Mouse (Mus musculus) liver, embryonic 14.5 days (tissue): Measurements from ENCODE around the gene Cyp4v3. TPM values are rescaled to one million over a fixed set of nuclear protein-coding genes. Genes with fewer than 3 reads are reported as not detected.
"Not testable (repeated sequence)": the region's sequence is repeated elsewhere in the genome, so short reads cannot be mapped to it uniquely, and the experiment has no call there.

Experiments used
- ATAC-seq: fragments of 200-750 bp; cut with Nextera tagmentation; 2 replicates; pipeline ENCODE4 v1.8.0; 2017; ENCODE audit warnings: moderate number of reproducible peaks, mild to moderate bottlenecking, moderate library complexity; ENCODE audit not compliant: insufficient read depth
- DNase-seq, 3 experiments: peaks; one replicate each; pipeline ENCODE4 v3.0.0-alpha.2; 2012 to 2013; ENCODE audit warnings: low read depth in 3 of 3, low spot score in 3 of 3
- H3K27ac ChIP-seq: fragments of 300-500 bp; sonication (generic); 2 replicates; pipeline ENCODE4 v1.5.1; 2014; ENCODE audit warnings: moderate library complexity, mild to moderate bottlenecking, control low read depth, inconsistent platforms
- H3K27me3 ChIP-seq: fragments of 300-500 bp; sonication (generic); 2 replicates; pipeline ENCODE4 v1.6.1; 2014; ENCODE audit warnings: mild to moderate bottlenecking, low read length, moderate library complexity; ENCODE audit not compliant: control insufficient read depth, insufficient read depth
- H3K36me3 ChIP-seq: fragments of 300-500 bp; sonication (generic); replicated peaks from 2 replicates; pipeline ENCODE4 v1.6.1; 2014; ENCODE audit warnings: low read depth; ENCODE audit not compliant: control insufficient read depth, insufficient read depth
- H3K4me1 ChIP-seq, 2 experiments: fragments of 200-500 bp in 1 of 2; fragments of 300-500 bp in 1 of 2; sonication (generic) in 1 of 2; replicated peaks; 2 replicates each; pipeline ENCODE4 v1.6.1; 2012 to 2014; ENCODE audit warnings: antibody characterized with exemption in 1 of 2, inconsistent platforms in 1 of 2, low read length in 1 of 2; ENCODE audit not compliant: control insufficient read depth in 2 of 2, insufficient read depth in 2 of 2
- H3K4me2 ChIP-seq: fragments of 300-500 bp; sonication (generic); 2 replicates; pipeline ENCODE4 v1.6.1; 2014; ENCODE audit warnings: low read depth, mild to moderate bottlenecking, control low read depth, moderate library complexity
- H3K4me3 ChIP-seq, 2 experiments: fragments of 200-500 bp in 1 of 2; fragments of 300-500 bp in 1 of 2; sonication (generic) in 1 of 2; 2 replicates each; pipeline ENCODE4 v1.5.1; 2012 to 2014; ENCODE audit warnings: low read depth in 2 of 2, low read length in 2 of 2, mild to moderate bottlenecking in 2 of 2, control low read depth in 1 of 2, inconsistent platforms in 1 of 2, moderate library complexity in 1 of 2; ENCODE audit not compliant: insufficient read depth in 1 of 2
- H3K9ac ChIP-seq: fragments of 300-500 bp; sonication (generic); replicated peaks from 2 replicates; pipeline ENCODE4 v1.6.1; 2014; ENCODE audit warnings: mild to moderate bottlenecking, control low read depth, moderate library complexity
- H3K9me3 ChIP-seq: fragments of 300-500 bp; sonication (generic); 2 replicates; pipeline ENCODE4 v1.6.1; 2016; ENCODE audit warnings: low read length, mixed read lengths; ENCODE audit not compliant: control insufficient read depth
- CTCF ChIP-seq: IDR thresholded peaks from 2 replicates; pipeline ENCODE4 v1.5.1; 2016; ENCODE audit warnings: antibody characterized with exemption, low read depth, control low read depth
- EP300 ChIP-seq: IDR thresholded peaks from 2 replicates; pipeline ENCODE4 v1.6.1; 2016; ENCODE audit warnings: antibody characterized with exemption, low read depth
- WGBS: fragments of 180-500 bp; shearing (Covaris S2); extraction: QIAGEN DNeasy Blood & Tissue Kit; methylation state at CpG from one replicate; pipeline ENCODE4 v1.1.7; 2014; ENCODE audit not compliant: insufficient replicate concordance; 5-methylcytosine and 5-hydroxymethylcytosine counted together
- polyA plus RNA-seq, 2 experiments: library from polyadenylated mRNA; depleted of rRNA in 1 of 2; stranded (reverse) in 1 of 2; unstranded in 1 of 2; fragments of >200 nt; fragmentation: Nextera tagmentation in 1 of 2; extraction: Ambion mirVana in 1 of 2; gene quantifications; 2 replicates each; pipeline versions ENCODE4 v1.2.1 to v1.2.3; 2012 to 2014

Gene Cyp4v3
- polyA plus RNA-seq, 2 experiments, result 2.3 to 5.4 TPM

DNA sequence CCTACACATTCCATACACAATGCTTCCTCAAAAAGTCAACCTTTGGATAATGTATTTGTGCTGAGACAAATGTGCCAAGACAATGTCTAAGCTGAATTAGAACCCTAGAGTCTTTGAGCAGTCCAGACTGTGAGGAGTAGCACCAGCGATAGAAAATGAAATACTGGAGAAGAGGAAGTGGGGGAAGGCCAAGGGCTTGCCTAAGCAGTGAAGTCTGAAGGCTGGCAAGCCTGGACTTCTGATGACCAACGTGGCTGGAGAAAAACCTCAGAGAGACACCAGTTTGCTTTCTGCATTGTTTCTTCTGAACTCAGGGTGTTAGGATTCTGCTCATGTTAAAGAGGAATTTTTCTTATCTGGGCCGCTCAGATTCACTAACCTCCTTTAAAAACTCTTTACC, 2.2 kb downstream of the Cyp4v3 start:
- ATAC-seq, result no peak
- H3K4me1 ChIP-seq, result peaks cover 0 to 5% of the 10 kb centered on the region in 2 experiments; a peak in 2 of 4 replicates
- H3K27me3 ChIP-seq, result no peaks in the 10 kb centered on the region
- no peak overlapping the region for H3K27ac ChIP-seq
- DNase-seq, result no peak
- no peak overlapping the region for H3K9ac ChIP-seq
- 38% methylated on average over 3 of the region's 3 CpGs for WGBS
- TF ChIP-seq CTCF (no peak), EP300 (no peak)
- H3K4me2 ChIP-seq, result no peak overlapping the region
- no peak overlapping the region for H3K4me3 ChIP-seq
- H3K9me3 ChIP-seq, result no peaks in the 10 kb centered on the region
- no peaks in the 10 kb centered on the region for H3K36me3 ChIP-seq

DNA sequence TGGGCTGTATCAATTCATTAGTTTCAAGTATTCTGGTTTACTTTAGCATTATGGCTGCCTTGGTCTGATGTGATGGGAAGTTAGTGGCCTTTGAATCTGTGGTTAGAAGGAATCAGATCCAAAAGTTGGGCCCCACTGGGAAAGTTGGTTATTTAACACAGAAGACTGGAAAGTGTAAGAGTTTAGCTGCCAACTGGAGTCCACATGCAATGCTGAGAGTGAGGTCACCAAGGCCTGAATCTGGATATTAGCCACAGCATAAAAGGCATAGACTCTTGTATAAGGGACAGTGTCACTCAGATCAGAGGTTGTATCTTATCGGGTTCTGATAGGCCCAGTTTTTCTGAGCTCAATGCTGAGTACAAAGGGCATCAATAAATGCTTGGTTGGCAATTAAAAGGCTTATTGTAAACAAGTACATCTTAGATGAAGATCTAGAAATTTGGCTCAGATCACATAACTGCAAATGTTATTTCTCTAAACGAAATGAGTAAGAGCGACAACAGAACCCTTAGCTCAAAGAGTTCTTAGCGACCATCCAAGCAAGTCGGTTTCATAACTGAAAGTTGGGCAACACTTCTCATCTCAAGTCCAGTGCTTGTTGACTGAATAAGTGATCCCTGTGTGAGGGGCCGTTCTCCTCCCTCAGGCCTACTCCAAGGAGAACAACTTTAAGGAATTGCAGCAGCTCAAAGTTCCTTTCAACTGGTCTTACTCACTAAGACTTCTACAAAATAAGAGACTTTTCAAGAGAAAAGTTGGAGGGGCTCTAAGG, 3.6 kb downstream of the Cyp4v3 start:
- Histone ChIP-seq H3K9me3 (no peaks in the 10 kb centered on the region), H3K27ac (no peak overlapping the region), H3K4me1 (peaks cover 0 to 5% of the 10 kb centered on the region in 2 experiments; a peak in 2 of 4 replicates), H3K4me3 (no peak overlapping the region), H3K4me2 (no peak overlapping the region), H3K36me3 (no peaks in the 10 kb centered on the region), H3K27me3 (no peaks in the 10 kb centered on the region), H3K9ac (no peak overlapping the region)
- WGBS, result 73% methylated on average over 6 of the region's 6 CpGs
- ATAC-seq (no peak), DNase-seq (no peak)
- no peak for TF ChIP-seq EP300
- no peak for TF ChIP-seq CTCF

DNA sequence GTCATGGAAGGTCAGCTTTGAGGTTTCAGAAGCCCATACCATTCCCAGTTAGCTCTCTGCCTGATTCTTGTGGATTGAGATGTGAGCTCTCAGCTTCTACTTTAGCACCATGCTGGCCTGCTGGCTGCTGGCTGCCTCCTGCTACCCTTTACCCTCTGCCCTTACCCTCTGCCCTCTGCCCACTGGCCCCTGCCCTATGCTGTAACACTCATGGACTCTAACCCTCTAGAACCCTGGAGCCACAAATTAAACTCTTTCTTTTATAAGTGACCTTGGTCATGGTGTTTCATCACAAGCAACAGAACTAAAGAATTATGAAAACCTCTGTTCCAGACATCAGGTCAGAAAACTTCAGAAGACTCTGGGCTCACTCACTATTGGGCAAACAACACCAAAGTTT, 5.9 kb downstream of the Cyp4v3 start:
- not testable (repeated sequence) for H3K4me3 ChIP-seq, H3K4me2 ChIP-seq, H3K36me3 ChIP-seq, ATAC-seq, H3K9ac ChIP-seq, H3K27me3 ChIP-seq, DNase-seq, H3K27ac ChIP-seq, H3K4me1 ChIP-seq, H3K9me3 ChIP-seq

DNA sequence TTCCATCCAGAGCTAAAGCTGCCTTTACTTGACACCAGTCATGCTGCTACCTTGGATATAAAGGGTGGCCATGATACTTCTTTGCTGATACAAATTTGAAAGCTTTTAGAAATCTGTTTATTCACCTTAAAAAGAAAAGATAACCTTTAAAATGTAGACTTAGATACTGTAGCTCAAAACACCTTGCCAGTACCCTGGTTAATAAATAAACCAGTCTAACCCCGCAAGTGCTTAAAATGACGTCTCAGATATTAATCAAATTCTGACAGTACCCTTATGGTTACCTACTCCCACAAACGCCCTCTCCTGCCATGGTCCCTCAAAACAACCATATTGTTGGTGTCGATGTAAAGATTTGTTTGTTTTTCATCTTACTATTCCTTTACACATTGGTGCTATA, 8.9 kb downstream of the Cyp4v3 start:
- Histone ChIP-seq H3K27ac (no peak overlapping the region), H3K4me2 (no peak overlapping the region), H3K36me3 (no peaks in the 10 kb centered on the region), H3K27me3 (no peaks in the 10 kb centered on the region), H3K4me3 (no peak overlapping the region), H3K9me3 (no peaks in the 10 kb centered on the region), H3K4me1 (no peaks in the 10 kb centered on the region), H3K9ac (no peak overlapping the region)
- 55% methylated on average over 4 of the region's 4 CpGs for WGBS
- no peak for DNase-seq
- TF ChIP-seq EP300 (no peak), CTCF (no peak)
- no peak for ATAC-seq

DNA sequence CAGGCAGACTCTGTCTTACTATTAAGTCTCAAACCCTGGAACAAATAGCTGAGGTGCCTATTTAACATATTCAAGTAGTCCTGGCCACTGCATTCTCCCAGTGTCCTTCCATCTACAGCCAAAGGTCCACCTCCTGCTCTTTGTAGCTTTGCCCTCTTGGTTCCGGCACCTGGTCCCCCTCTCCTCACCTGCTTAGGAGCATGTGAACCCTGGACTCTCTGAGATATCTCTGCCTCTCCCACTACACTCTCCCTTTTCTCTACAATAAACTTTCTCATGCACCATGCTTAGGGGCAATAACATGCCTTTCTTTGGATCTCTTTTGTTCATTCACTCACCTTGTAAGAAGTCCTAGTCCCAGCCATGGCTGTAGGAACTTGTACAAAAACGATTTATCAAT, 11.7 kb downstream of the Cyp4v3 start:
- 45% methylated on average over 2 of the region's 2 CpGs for WGBS
- H3K4me2 ChIP-seq, result no peak overlapping the region
- no peak overlapping the region for H3K27ac ChIP-seq
- no peaks in the 10 kb centered on the region for H3K36me3 ChIP-seq
- no peak overlapping the region for H3K4me3 ChIP-seq
- no peaks in the 10 kb centered on the region for H3K9me3 ChIP-seq
- no peak for TF ChIP-seq CTCF
- no peak for TF ChIP-seq EP300
- no peak overlapping the region for H3K9ac ChIP-seq
- no peak for ATAC-seq
- H3K27me3 ChIP-seq, result no peaks in the 10 kb centered on the region
- no peak for DNase-seq
- H3K4me1 ChIP-seq, result no peaks in the 10 kb centered on the region
